Mouse (Mus musculus) heart, embryonic 10.5 days (tissue): ENCODE measurements around the gene Prim2. TPM values are rescaled to one million over a fixed set of nuclear protein-coding genes. Genes with fewer than 3 reads are reported as not detected.
A peak's percentile ranks its signal among the peaks of the same experiment; 100 is the strongest.

ENCODE experiments used
- DNase-seq: peaks from one replicate; pipeline ENCODE4 v3.0.0-alpha.2; 2017; ENCODE audit warnings: low spot score
- H3K27ac ChIP-seq: fragments of 300-500 bp; sonication (generic); 2 replicates; pipeline ENCODE4 v1.5.1; 2016; ENCODE audit warnings: mild to moderate bottlenecking
- H3K27me3 ChIP-seq: fragments of 300-500 bp; sonication (generic); 2 replicates; pipeline ENCODE4 v1.6.1; 2016; ENCODE audit warnings: mild to moderate bottlenecking; ENCODE audit not compliant: poor library complexity, insufficient read depth, severe bottlenecking
- H3K36me3 ChIP-seq: fragments of 300-500 bp; sonication (generic); 2 replicates; pipeline ENCODE4 v1.6.1; 2016; ENCODE audit warnings: mild to moderate bottlenecking, moderate library complexity
- H3K4me1 ChIP-seq: fragments of 300-500 bp; sonication (generic); 2 replicates; pipeline ENCODE4 v1.6.1; 2016; ENCODE audit warnings: mild to moderate bottlenecking
- H3K4me3 ChIP-seq: fragments of 300-500 bp; sonication (generic); 2 replicates; pipeline ENCODE4 v1.5.1; 2016; ENCODE audit warnings: mild to moderate bottlenecking, moderate library complexity
- H3K9me3 ChIP-seq: fragments of 300-500 bp; sonication (generic); 2 replicates; pipeline ENCODE4 v1.6.1; 2016; ENCODE audit warnings: mild to moderate bottlenecking, moderate library complexity
- WGBS: fragments of 180-500 bp; shearing (Covaris S2); methylation state at CpG from one replicate; pipeline ENCODE4 v1.1.7; 2016; 5-methylcytosine and 5-hydroxymethylcytosine counted together
- polyA plus RNA-seq: library from polyadenylated mRNA; unstranded; fragments of >200 nt; fragmentation: Nextera tagmentation; extraction: Ambion mirVana; gene quantifications from 2 replicates; pipeline ENCODE4 v1.2.1, GENCODE M21; 2016

Gene Prim2
- polyA plus RNA-seq: 30.1 and 35.0 TPM in 2 replicates

DNA sequence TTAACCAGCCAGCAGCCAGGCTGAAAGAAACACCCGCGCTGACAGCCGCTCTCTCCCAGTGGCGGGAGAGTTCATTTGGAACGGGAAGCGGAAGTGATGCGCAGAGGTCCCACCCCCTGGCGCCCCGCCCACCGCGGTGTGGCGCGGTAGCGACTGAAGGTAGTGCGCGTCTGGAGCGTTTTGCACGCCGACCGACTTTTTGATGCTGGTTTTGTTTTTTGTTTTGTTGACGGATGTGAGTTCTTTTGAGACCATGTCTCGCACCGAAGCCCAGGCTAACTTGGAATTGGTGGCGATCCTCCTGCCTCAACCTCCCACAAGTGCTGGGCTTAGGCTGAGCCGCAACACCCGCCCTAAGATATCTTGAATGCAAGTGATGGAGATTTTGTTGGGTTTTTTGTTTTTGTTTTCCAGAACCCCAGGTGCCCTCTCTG is at the start of gene Prim2:
Gene Prim2, minus strand, starts transcription at position 88 of the 434 bp plus-strand sequence.
- DNase-seq: peak; percentile 94
- Histone ChIP-seq H3K4me1 (0 out of 2 replicates have a peak, but pooled peaks cover 6% of the 10 kb centered on the region), H3K27ac (peak within 1 kb of the TSS; percentile 88), H3K36me3 (peaks cover 21% of the 10 kb centered on the region), H3K4me3 (peak within 1 kb of the TSS; percentile 83), H3K27me3 (no peaks in the 10 kb centered on the region), H3K9me3 (no peaks in the 10 kb centered on the region)
- under 1% methylated on average over 26 of the region's 26 CpGs for WGBS

DNA sequence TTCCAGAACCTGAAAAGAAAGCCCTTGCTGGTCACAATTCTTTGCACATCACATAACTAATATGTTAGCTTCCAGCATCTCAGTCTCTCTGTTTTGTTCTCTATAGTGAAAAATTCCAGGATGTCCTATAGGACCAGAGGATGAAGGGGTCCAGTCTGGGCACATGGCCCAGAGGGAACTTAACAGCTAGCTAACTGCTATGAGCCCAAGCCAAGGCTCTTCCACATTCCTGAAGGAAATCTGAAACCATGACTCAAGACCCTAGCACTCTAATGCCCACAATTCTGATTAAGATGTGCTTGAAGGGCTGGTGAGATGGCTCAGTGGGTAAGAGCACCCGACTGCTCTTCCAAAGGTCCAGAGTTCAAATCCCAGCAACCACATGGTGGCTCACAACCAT is 48.0 kb upstream of the Prim2 start:
- WGBS: 88% methylated on average over 1 of the region's 1 CpGs
- peaks cover 6% of the 10 kb centered on the region; the same call in 1 of the 2 replicates for H3K4me1 ChIP-seq
- DNase-seq: peak; percentile 30

DNA sequence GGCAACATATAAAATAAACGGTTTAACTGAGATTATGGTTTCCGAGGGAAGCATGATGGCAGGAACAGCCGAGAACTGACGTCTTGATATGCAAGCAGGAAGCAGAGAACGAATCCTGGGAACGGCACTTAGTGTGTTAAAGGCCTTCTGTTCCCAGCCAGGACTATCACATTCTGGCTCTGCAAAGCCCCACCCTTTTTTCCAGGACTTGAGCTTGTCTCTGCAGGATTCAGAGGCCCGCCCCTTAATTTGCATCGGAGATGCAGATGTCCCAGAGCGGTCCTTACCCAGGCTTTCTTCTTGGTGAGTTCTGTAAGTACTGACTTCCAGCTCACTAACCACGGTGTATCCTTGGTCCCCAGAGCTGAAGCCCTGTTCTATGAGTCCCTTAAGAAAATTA is 45.2 kb upstream of the Prim2 start:
- no peaks in the 10 kb centered on the region for H3K27me3 ChIP-seq
- no peaks in the 10 kb centered on the region for H3K36me3 ChIP-seq
- no peaks in the 10 kb centered on the region for H3K9me3 ChIP-seq
- peak; percentile 76 for DNase-seq
- WGBS: 4% methylated on average over 10 of the region's 10 CpGs
- H3K4me3 ChIP-seq: peak overlapping the region; percentile 8; the same call in 1 of the 2 replicates
- no peaks in the 10 kb centered on the region for H3K4me1 ChIP-seq
- H3K27ac ChIP-seq: no peak overlapping the region

More for the DNA sequence above, 48.0 kb upstream of the Prim2 start:
- H3K36me3 ChIP-seq: peaks cover 10% of the 10 kb centered on the region
- H3K27me3 ChIP-seq: no peaks in the 10 kb centered on the region
- H3K27ac ChIP-seq: no peak overlapping the region
- H3K9me3 ChIP-seq: no peaks in the 10 kb centered on the region
- no peak overlapping the region for H3K4me3 ChIP-seq

DNA sequence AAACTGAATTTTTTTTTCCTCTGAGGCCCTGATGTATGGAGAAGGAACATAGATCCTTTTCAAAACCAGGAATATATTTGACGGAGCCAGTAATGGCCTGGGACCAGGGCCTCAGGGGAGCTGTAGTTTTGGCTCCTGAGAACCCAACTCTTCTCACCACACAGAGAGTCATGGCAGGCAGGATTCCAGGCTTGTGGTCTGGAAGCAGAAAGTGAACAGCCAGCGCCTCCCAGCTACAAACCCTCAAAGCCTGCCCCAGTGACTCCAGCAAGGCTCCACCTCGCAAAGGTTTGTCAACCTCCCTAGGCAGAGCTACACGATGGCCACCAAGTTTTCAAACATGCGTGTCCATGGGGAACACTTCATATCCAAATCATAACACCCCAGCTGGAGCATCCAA is 42.4 kb upstream of the Prim2 start:
- Histone ChIP-seq H3K27me3 (no peaks in the 10 kb centered on the region), H3K36me3 (no peaks in the 10 kb centered on the region), H3K4me3 (no peak overlapping the region), H3K9me3 (no peaks in the 10 kb centered on the region), H3K4me1 (no peaks in the 10 kb centered on the region), H3K27ac (no peak overlapping the region)
- peak; percentile 57 for DNase-seq
- WGBS: 81% methylated on average over 5 of the region's 5 CpGs

DNA sequence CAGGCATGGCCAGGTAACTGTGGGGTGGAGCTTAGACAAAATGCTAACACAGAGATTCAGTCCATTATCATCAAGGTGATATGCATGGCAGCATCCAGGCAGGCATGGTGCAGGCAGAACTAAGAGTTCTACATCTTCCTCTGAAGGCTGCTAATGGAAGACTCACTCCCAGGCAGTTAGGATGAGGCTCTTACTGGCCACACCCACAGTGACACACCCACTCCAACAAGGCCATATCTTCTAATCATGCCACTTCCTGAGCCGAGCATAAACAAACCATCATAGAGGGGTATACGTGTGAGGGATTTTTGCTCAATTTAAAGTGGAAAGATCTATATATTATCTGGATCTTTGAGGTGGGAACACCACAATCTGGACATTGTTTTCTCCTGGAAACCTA is 40.0 kb upstream of the Prim2 start:
- no peak overlapping the region for H3K27ac ChIP-seq

DNA sequence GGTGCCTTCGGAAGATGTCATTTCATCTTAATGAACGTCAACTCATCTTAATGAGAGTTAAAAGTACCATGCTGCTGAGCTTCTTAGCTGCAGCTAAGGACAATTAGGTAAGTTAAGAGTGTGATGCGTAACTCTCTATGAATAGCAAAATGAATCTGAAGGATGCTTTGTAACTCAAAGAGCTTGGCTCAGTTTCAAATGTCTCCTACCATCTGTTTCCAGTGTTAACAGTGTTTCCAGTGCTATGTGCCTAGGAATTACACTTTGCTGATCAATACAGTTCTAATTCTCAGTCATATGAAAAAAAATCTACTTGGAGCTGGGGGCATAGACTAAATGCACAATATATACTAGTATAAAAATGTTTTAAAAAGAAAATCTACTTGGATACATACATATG is 31.6 kb upstream of the Prim2 start:
- Histone ChIP-seq H3K4me1 (no peaks in the 10 kb centered on the region), H3K9me3 (no peaks in the 10 kb centered on the region), H3K27me3 (no peaks in the 10 kb centered on the region), H3K27ac (no peak overlapping the region), H3K4me3 (no peak overlapping the region), H3K36me3 (no peaks in the 10 kb centered on the region)
- DNase-seq: no peak
- WGBS: 86% methylated on average over 3 of the region's 3 CpGs

More for the DNA sequence above, 40.0 kb upstream of the Prim2 start:
- Histone ChIP-seq H3K9me3 (no peaks in the 10 kb centered on the region), H3K36me3 (no peaks in the 10 kb centered on the region), H3K4me1 (no peaks in the 10 kb centered on the region), H3K4me3 (no peak overlapping the region), H3K27me3 (no peaks in the 10 kb centered on the region)
- WGBS: 55% methylated on average over 2 of the region's 2 CpGs
- peak; percentile 66 for DNase-seq

DNA sequence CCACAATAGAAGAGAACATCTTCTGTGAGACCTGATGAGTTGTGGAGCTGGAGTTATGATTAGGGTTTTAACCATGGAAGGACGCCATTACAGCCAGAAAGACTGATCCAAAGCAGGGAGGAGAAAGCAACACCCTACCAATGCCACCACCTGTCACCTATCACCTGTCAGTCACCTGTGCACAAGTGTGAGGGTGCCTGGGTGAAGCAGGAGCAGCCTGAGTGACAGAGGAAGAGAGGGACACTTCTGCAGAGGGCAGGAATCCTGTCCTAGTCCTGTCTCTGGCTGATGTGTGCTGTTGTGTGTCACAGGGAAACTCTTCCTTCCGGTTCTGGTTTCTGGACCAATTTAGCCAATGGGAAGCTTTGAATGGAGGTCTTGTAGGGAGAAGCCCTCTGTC is 26.4 kb upstream of the Prim2 start:
- H3K27ac ChIP-seq: no peak overlapping the region
- H3K27me3 ChIP-seq: no peaks in the 10 kb centered on the region
- H3K9me3 ChIP-seq: no peaks in the 10 kb centered on the region
- peak; percentile 52 for DNase-seq
- no peaks in the 10 kb centered on the region for H3K4me1 ChIP-seq
- no peaks in the 10 kb centered on the region for H3K36me3 ChIP-seq
- no peak overlapping the region for H3K4me3 ChIP-seq
- 78% methylated on average over 2 of the region's 2 CpGs for WGBS

DNA sequence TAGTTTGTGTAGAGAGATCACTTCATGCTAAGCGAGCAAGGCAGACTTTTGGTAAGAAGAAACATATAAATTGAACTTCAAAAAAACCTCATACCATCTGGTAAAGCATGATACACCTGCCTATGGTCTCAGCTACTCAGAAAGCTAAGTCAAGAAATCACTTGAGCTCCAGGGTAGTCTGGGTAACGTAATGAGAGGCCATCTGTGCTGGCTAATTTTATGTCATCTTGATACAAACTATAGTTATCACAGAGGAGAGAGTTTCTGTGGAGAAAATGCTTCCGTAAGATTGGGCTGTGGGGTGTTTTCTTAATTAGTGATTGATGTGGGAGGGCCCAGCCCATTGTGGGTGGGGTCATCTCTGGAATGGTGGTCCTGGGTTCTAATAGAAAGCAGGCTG is 24.3 kb upstream of the Prim2 start:
- no peak overlapping the region for H3K4me3 ChIP-seq
- WGBS: 82% methylated on average over 3 of the region's 3 CpGs

DNA sequence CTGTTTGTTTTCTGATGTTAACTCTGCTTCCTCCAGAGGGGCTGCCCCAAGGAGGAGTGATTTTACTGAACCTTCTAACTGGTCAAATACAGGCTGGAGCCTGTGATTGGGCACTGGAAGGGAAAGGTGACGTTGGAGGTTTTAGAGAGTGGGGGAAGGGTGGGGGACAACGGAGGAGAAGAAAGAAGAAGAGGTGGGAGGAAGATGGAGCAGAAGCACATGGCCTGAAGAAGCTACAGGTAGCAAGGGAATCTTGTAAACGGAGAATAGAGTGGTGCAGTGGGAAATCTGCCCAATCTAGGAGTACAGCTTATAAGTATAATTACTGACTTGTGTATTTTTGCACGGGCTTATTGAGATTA is 20.5 kb upstream of the Prim2 start:
- H3K27me3 ChIP-seq: no peaks in the 10 kb centered on the region
- 50% methylated on average over 4 of the region's 4 CpGs for WGBS
- no peak overlapping the region for H3K27ac ChIP-seq
- no peaks in the 10 kb centered on the region for H3K9me3 ChIP-seq
- H3K36me3 ChIP-seq: no peaks in the 10 kb centered on the region
- no peak overlapping the region for H3K4me3 ChIP-seq
- peak; percentile 31 for DNase-seq
- no peaks in the 10 kb centered on the region for H3K4me1 ChIP-seq

More for the DNA sequence above, 24.3 kb upstream of the Prim2 start:
- Histone ChIP-seq H3K36me3 (no peaks in the 10 kb centered on the region), H3K27ac (no peak overlapping the region), H3K4me1 (no peaks in the 10 kb centered on the region), H3K27me3 (no peaks in the 10 kb centered on the region), H3K9me3 (no peaks in the 10 kb centered on the region)
- DNase-seq: peak; percentile 33

DNA sequence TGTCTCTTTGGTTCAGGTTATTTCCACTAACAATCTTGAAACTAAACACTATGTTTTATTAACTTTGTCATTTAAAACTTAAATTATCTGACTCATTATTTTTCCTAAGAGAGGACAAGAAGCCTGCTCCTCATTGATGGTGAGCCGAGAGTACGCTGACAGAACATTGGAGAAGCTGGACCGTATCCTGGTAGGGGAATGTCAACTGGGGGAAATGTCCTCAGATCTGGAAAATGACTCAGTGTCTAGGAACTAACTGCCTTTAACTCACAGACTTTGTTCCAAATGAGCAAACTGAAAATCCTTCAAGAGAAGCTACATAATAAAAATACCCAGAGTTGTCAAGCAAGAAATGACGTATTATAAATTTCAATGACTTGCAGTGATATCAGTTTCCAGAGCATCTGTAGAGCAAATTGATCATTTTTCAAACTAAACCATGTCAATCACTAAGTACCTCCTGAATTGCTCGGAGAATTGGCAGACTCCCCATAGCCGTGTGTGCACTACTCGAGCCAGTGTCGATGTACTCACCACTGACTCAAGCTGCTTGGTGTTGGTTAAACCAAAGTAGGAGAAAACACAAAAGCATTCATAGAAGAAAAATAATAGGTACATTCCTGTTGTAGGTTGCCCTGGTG is 20.0 kb upstream of the Prim2 start:
- Histone ChIP-seq H3K27ac (no peak overlapping the region), H3K4me1 (no peaks in the 10 kb centered on the region), H3K36me3 (no peaks in the 10 kb centered on the region), H3K27me3 (no peaks in the 10 kb centered on the region), H3K4me3 (no peak overlapping the region), H3K9me3 (no peaks in the 10 kb centered on the region)
- DNase-seq: peak; percentile 31
- 84% methylated on average over 8 of the region's 8 CpGs for WGBS

DNA sequence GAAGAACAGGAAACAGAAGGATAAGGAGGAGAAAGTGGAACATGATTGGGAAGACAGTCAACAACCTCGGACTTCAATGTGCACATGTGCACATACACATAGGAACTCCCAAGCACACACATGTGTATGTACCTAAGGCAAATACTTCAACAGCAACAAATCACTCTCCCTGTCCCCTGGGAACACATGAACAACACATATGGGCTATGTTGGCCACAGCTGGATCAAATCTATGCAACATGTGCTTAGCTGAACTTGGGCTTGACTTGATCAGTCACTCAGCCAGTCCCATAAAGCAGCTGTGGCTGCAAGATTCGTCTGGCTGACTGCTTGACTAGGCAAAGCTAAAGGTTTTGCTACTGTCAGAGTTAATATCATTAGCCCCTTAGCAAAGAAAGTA is 19.2 kb upstream of the Prim2 start:
- Histone ChIP-seq H3K4me1 (no peaks in the 10 kb centered on the region), H3K36me3 (no peaks in the 10 kb centered on the region), H3K27me3 (no peaks in the 10 kb centered on the region), H3K4me3 (no peak overlapping the region), H3K27ac (no peak overlapping the region), H3K9me3 (no peaks in the 10 kb centered on the region)
- WGBS: 57% methylated on average over 2 of the region's 2 CpGs
- no peak for DNase-seq

DNA sequence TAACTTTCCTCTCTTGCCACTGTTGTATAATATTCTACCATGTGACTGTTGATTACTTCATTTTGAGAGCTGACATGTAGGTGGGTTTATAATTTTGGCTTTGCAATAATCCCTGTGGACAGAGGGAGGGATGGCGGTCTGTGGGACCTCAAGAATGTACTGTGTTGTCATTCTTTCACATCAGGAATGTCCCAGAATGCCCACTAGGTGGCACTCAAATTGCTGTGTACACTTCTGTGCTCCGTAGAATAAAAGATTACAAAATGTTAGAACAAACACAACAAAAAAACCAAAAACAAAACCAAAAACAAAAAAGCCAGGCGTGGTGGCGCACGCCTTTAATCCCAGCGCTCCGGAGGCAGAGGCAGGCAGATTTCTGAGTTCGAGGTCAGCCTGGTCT is 14.9 kb upstream of the Prim2 start:
- H3K4me3 ChIP-seq: no peak overlapping the region

DNA sequence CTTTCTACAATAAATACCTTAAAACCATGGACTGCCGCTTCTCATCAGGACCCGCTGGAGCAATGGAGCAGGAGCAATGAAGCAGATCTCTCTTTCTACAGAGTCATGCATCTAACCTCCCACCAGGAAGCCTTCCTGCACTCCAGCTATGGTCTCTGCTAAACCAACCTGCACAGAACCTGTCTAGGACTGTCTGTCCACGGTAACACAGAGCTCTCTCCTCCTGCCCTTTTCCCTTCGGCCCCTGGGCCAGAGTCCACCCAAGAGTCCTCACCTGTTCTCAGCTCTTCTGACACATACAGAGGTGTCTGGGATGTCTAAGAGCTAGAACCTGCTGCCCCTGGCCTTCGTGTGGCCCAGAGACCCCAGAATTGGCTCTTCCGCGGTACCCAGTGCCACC is 11.3 kb upstream of the Prim2 start:
- Histone ChIP-seq H3K9me3 (no peaks in the 10 kb centered on the region), H3K36me3 (no peaks in the 10 kb centered on the region), H3K4me1 (no peaks in the 10 kb centered on the region), H3K27me3 (no peaks in the 10 kb centered on the region), H3K27ac (no peak overlapping the region), H3K4me3 (no peak overlapping the region)
- WGBS: 88% methylated on average over 7 of the region's 7 CpGs
- DNase-seq: no peak

More for the DNA sequence above, 14.9 kb upstream of the Prim2 start:
- Histone ChIP-seq H3K27me3 (no peaks in the 10 kb centered on the region), H3K9me3 (no peaks in the 10 kb centered on the region), H3K36me3 (no peaks in the 10 kb centered on the region), H3K27ac (no peak overlapping the region), H3K4me1 (no peaks in the 10 kb centered on the region)
- WGBS: 67% methylated on average over 8 of the region's 8 CpGs
- no peak for DNase-seq

DNA sequence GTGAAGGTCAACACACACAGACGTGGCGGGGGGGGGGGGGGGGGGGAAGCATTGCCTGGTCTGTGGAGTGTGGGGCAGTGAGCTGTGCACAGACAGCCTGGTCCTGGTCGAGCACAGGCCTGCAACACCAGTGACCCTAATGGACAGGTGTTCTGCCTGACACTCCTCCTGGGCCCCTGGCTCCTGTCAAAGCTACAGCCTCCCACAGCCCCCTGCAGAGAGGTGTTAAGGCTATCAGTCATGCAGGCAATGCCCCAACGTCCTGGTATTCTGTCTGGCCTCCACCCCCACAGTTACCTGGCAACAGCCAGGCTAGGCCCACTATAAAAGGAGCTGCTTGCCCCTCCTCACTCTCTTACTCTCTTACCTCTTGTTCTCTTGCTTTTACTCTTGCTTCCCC is 10.8 kb upstream of the Prim2 start:
- WGBS: 45% methylated on average over 3 of the region's 4 CpGs
- Histone ChIP-seq H3K9me3 (no peaks in the 10 kb centered on the region), H3K4me1 (no peaks in the 10 kb centered on the region), H3K36me3 (no peaks in the 10 kb centered on the region), H3K27ac (no peak overlapping the region), H3K27me3 (no peaks in the 10 kb centered on the region), H3K4me3 (no peak overlapping the region)
- no peak for DNase-seq
